Mouse (Mus musculus) G1E (cell line): ENCODE measurements around the gene Btaf1.

Experiments
- CTCF ChIP-seq: IDR thresholded peaks from 2 replicates; pipeline ENCODE4 v1.5.1; 2012; ENCODE audit warnings: low read depth, low read length, inconsistent platforms, mixed read lengths
- GATA1 ChIP-seq: IDR thresholded peaks from 2 replicates; pipeline ENCODE4 v1.6.1; 2012; ENCODE audit warnings: borderline replicate concordance, low read length, inconsistent platforms, mixed read lengths
- GATA2 ChIP-seq: IDR thresholded peaks from 2 replicates; pipeline ENCODE4 v1.6.1; 2012; ENCODE audit warnings: low read depth, low read length, inconsistent platforms, borderline replicate concordance
- POLR2AphosphoS5 ChIP-seq: IDR thresholded peaks from 2 replicates; pipeline ENCODE4 v1.6.1; 2012; ENCODE audit warnings: low read depth, low read length, inconsistent platforms; ENCODE audit not compliant: insufficient replicate concordance
- TAL1 ChIP-seq: conservative IDR thresholded peaks from 2 replicates; pipeline ENCODE4 v1.6.1; 2012; ENCODE audit warnings: low read depth, low read length, inconsistent platforms, mixed read lengths

GRCm38 (mm10) chr19:36910424-36911045 is 15.3 kb upstream of the Btaf1 start:
- TF ChIP-seq CTCF (no peak), GATA1 (no peak), POLR2AphosphoS5 (no peak), TAL1 (no peak), GATA2 (no peak)
